Mouse (Mus musculus) granulocyte monocyte progenitor cell, adult 5-6 weeks (primary cell): ENCODE results near the gene Poldip3. TPM values are rescaled to one million over a fixed set of nuclear protein-coding genes. Genes with fewer than 3 reads are reported as not detected.
A peak's percentile ranks its signal among the peaks of the same experiment; 100 is the strongest.

Experiments
- ATAC-seq: replicated peaks from 2 replicates; pipeline ENCODE4 v1.8.0; 2016; ENCODE audit warnings: mild to moderate bottlenecking, moderate TSS enrichment, inconsistent platforms; ENCODE audit not compliant: poor library complexity, severe bottlenecking
- total RNA-seq, 2 experiments: library from RNA; stranded (forward) in 1 of 2; stranded (reverse) in 1 of 2; fragments of 200-712, 200-1000 nt in 1 of 2; fragments of >200 nt in 1 of 2; fragmentation: Nextera tagmentation in 1 of 2; gene quantifications; 2 replicates each; pipeline ENCODE4 v1.2.3; 2014 to 2017

Poldip3 gene
- total RNA-seq, 2 experiments from 2014 or later: 72.5 to 78.7 TPM

DNA sequence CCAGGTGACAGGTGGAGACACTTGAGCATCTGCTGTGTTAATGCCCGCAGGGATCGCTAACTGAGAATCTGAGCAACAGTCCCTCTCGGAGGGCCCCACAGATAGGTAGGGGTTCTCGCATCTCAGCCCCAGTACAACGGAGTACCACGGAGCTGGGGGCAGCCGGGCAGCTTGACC, 59.9 kb downstream of the Poldip3 start, which contains the start of gene Serhl:
TSS of gene Serhl (plus strand) at position 78 of the 177 bp plus-strand sequence.
- no peak for ATAC-seq

DNA sequence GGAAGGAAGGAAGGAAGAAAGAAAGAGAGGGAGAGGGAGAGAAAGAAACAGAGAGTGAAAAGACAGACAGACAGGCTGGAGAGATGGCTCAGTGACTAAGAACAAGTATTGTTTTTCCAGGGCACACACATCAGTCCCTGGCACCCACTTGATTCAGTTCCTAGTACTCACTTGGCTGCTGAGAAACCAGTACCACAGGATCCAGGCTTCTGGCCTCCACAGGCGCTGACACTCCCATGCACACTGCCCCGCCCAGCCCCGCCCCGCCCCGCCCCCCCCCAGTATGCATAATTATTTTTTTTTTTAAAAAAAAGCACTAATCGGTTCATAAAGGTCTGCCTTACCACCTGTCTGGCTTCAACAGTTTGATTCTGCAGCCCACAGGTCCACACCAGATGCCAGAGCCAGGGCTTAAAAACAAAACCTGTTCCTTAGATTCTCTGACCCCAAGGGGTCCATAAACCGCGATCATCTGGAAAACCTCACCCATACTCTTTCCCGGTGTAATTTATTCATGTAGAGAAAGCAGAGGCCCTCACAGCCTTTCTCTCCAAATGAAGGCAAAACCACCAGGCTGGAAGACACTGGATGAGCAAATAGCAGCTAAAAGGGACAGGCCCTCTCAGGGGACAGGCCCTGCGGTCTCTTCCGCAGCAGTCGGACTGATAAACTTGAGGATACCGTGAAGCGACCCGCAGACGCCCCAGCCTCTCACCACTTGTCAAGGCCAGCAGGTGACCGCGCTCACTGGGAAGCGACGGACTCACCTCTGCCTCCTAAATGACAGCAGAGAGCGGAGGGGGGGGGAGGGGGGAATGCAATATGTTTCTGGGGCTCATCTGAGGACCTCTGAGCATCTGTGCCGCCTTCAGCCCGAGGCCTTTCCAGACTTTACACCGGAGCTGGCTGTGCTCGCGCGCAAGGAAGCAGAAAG, 60.4 kb downstream of the Poldip3 start:
- no peak for ATAC-seq

DNA sequence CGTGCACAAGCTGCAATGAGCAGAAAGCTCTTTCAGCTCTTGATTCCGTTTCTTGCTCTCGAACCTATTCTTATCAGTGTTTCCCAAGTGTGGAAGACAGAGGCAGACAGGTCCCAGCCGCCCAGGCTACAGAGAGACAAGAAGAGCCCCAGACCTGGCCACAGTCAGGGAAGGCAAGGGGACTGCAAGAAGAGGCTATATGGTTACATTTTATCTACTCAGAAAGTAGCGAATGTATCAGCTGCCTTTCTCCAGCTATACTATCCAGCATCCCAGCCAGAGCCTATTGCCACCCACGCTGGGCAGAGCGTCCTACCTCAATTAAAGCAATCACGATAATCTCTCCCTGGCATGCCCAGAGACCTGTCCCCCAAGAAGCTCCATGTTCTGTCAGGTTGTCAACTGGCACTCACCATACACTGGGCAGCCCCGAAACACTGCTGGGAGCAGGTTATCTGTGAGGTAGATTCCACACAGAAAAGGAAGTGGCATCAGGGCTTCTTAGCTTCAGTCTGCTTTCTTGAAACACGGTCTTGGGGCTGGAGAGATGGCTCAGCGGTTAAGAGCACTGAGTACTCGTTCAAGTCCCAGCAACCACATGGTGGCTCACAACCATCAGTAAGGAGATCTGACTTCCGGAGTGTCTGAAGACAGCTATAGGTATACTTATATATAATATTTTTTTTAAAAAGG, 62.4 kb downstream of the Poldip3 start:
- ATAC-seq: no peak

DNA sequence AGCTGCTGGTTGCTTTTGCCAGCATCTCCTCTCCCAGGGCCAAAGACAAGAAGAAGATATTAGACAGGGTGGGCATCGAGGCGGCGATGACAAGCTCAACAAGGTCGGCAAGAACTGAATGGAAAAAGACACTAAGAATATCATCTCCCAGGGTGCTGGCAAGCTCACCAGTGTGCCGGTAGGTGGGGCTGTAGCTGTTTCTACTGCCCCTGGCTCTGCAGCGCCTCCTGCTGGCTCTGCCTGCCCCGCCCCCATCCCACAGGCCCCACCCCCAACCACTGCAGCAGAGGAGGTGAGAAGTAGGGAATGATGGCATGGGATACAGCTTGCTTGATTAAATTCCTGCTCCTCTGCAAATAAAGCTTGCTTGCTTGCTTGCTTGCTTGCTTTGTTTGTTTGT, 63.3 kb downstream of the Poldip3 start:
- ATAC-seq: peak; percentile 92

DNA sequence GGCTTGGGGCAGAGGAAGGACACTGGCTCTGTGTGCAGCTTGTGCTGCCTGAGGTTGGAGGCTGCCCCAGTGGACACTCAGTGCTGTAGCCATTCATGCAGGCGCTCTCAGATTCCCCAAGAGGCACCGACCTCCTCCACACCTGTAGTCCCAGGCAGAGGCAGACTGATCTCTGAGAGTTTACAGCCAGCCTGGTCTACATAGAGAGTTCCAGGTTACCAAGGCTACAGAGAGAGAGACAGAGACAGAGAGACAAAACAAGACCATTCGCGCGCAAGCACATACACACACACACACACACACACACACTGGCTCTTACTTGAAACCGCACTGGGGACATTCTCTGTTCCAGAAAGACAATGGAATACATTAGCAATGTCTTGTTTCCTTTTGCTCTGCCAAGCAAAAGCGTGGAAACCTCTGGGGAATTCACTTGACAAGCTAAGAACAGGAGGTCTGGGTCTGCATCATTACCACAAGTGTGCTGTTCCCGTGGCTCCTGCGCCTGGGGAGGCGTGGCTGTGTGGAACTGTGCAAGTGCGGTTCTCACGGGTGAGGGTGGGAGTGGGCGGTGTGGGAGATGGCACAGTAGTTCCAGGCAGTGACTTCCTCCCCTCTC, 65.1 kb downstream of the Poldip3 start:
- ATAC-seq: peak; percentile 26

DNA sequence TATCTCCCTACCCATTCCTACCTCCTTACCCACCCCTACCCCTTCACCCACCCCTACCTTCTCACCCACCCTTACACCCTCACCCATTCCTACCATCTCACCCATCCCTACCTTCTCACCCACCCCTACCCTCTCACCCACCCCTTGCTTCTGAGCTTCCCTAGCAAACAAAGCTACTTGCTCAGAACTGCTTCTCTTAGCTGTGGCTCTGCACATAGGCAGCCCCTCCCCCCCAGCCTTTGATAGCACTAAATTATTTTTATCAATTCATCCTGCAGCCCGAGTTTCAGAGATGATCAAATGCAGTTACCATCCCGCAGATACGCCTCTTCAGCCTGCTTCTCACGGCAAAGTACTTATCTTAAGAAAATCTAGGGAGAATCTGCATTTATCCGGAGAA, 65.7 kb downstream of the Poldip3 start:
- no peak for ATAC-seq

Other genes with a start within 250 kb of the Poldip3 start
- 52.2 and 56.9 TPM in 2 replicates for gene Tcf20, start 161.5 kb downstream of the Poldip3 start, total RNA-seq (2014; fragmentation: Nextera tagmentation)
- 76.8 and 81.2 TPM in 2 replicates for gene Tcf20, start 161.5 kb downstream of the Poldip3 start, total RNA-seq (2017)
- 60.7 and 62.4 TPM in 2 replicates for gene Nfam1, start 116.1 kb downstream of the Poldip3 start, total RNA-seq (2014; fragmentation: Nextera tagmentation)
- 45.3 and 52.8 TPM in 2 replicates for gene Nfam1, start 116.1 kb downstream of the Poldip3 start, total RNA-seq (2017)
- 48.6 and 66.5 TPM in 2 replicates for gene Serhl, start 59.9 kb downstream of the Poldip3 start, total RNA-seq (2014; fragmentation: Nextera tagmentation)
- 28.0 and 39.1 TPM in 2 replicates for gene Serhl, start 59.9 kb downstream of the Poldip3 start, total RNA-seq (2017)
- gene Rrp7a, start 26.6 kb downstream of the Poldip3 start, total RNA-seq (2014; fragmentation: Nextera tagmentation): 26.9 and 35.9 TPM in 2 replicates
- 50.0 and 88.6 TPM in 2 replicates for gene Rrp7a, start 26.6 kb downstream of the Poldip3 start, total RNA-seq (2017)
- 48.7 and 61.3 TPM in 2 replicates for gene Cyb5r3, start 23.2 kb upstream of the Poldip3 start, total RNA-seq (2014; fragmentation: Nextera tagmentation)
- gene Cyb5r3, start 23.2 kb upstream of the Poldip3 start, total RNA-seq (2017): 22.4 and 27.8 TPM in 2 replicates
- not detected in 2 replicates for gene A4galt, start 102.4 kb upstream of the Poldip3 start, total RNA-seq (2014; fragmentation: Nextera tagmentation)
- gene A4galt, start 102.4 kb upstream of the Poldip3 start, total RNA-seq (2017): not detected in 2 replicates
- gene Arfgap3, start 200.9 kb upstream of the Poldip3 start, total RNA-seq (2014; fragmentation: Nextera tagmentation): 14.9 and 27.9 TPM in 2 replicates
- 26.0 and 26.6 TPM in 2 replicates for gene Arfgap3, start 200.9 kb upstream of the Poldip3 start, total RNA-seq (2017)